Mouse (Mus musculus): ENCODE results near the gene Ece1. TPM values are rescaled to one million over a fixed set of nuclear protein-coding genes. Genes with fewer than 3 reads are reported as not detected.

Ece1 gene
- polyA plus RNA-seq, 1 experiment from 2014 or later, result 62.1 TPM

DNA sequence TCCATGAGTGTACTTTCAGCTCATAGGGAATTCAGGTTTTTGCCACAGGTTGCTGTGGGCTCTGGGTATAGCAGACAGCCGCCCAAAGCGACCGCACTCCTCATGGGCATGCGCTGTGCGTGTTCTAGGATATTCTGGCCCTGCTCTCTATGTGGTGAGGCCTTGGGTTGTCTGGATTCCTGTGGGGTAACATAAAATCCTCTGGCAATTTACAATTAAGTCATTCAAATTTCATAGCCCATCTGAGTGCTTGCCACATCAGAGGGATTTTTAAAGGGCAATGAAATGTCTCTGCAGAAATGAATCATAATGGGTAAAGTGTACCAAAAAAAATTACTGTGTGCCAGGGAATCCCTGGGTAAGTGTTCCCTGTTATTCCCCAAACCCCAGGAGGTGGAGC lies 127.4 kb downstream of the Ece1 start:
- H3K4me2 ChIP-seq (ENCODE audit: low read depth, low read length), result no peak overlapping the region
- H3K27me3 ChIP-seq (replicated peaks; ENCODE audit: control insufficient read depth, insufficient read depth, low read length), result peaks cover 4% of the 10 kb centered on the region; the same call in 1 of the 2 replicates
- H3K9ac ChIP-seq (ENCODE audit: low read depth, low read length), result no peak overlapping the region
- H3K27ac ChIP-seq (replicated peaks; ENCODE audit: low read depth, low read length), result no peak overlapping the region
- H3K9me3 ChIP-seq (ENCODE audit: control insufficient read depth, low read length), result no peaks in the 10 kb centered on the region
- H3K36me3 ChIP-seq (ENCODE audit: control insufficient read depth, insufficient read depth, low read length), result no peaks in the 10 kb centered on the region
- WGBS, result 61% methylated on average over 5 of the region's 5 CpGs
- peak; percentile 59 for DNase-seq (ENCODE audit: low spot score)
- no peak for ATAC-seq (ENCODE audit: low read depth)
- H3K4me1 ChIP-seq (ENCODE audit: control insufficient read depth, insufficient read depth, low read length), result 0 out of 2 replicates have a peak, but pooled peaks cover under 1% of the 10 kb centered on the region
- H3K4me3 ChIP-seq (ENCODE audit: low read depth, low read length), result no peak overlapping the region

DNA sequence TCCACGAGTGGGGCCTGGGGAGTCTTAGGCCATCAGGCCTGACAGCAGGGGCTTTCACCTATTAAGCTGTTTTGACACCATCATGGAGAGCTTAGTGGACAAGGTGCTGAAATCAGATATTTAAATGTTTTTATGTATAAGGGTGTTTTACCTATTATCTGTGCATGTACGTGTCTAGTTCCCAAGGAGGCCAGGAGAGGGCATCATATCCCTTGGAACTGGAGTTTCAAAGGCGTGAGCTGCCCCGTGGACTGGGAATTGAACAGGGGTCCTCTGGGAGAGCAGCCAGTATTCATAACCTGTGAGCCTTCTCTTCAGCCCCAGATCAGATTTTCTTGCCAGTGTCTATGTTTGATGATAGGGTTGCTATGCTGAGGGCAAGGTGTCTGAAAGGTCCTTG lies 128.4 kb downstream of the Ece1 start:
- H3K9me3 ChIP-seq (ENCODE audit: control insufficient read depth, low read length), result no peaks in the 10 kb centered on the region
- no peak overlapping the region for H3K27ac ChIP-seq (replicated peaks; ENCODE audit: low read depth, low read length)
- peaks cover 4% of the 10 kb centered on the region; the same call in 1 of the 2 replicates for H3K27me3 ChIP-seq (replicated peaks; ENCODE audit: control insufficient read depth, insufficient read depth, low read length)
- DNase-seq (ENCODE audit: low spot score) (no peak), ATAC-seq (ENCODE audit: low read depth) (no peak)
- 78% methylated on average over 4 of the region's 4 CpGs for WGBS
- no peak overlapping the region for H3K4me2 ChIP-seq (ENCODE audit: low read depth, low read length)
- H3K4me3 ChIP-seq (ENCODE audit: low read depth, low read length), result no peak overlapping the region
- H3K9ac ChIP-seq (ENCODE audit: low read depth, low read length), result no peak overlapping the region
- H3K4me1 ChIP-seq (ENCODE audit: control insufficient read depth, insufficient read depth, low read length), result peaks cover 7% of the 10 kb centered on the region
- H3K36me3 ChIP-seq (ENCODE audit: control insufficient read depth, insufficient read depth, low read length), result no peaks in the 10 kb centered on the region

DNA sequence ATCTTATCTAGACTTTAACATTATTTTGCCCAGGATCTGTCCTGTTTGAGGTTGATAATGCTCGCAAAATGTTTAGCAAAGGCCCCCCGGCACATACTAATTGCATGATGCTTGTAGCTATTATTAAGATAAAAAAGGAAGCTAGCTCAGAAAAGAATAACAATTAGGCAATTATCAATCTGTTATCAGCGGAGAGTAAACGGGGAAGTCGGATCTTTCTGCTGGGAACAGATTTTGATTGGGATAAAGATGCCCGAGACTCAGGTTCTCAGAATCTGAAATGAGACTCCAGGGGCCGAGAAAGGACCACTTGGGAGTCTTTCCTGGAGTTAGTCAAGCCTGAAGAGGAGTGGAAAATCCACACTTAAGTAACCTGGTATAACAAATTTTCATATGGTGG lies 129.2 kb downstream of the Ece1 start:
- no peak overlapping the region for H3K9ac ChIP-seq (ENCODE audit: low read depth, low read length)
- H3K27ac ChIP-seq (replicated peaks; ENCODE audit: low read depth, low read length), result no peak overlapping the region
- H3K4me2 ChIP-seq (ENCODE audit: low read depth, low read length), result no peak overlapping the region
- peaks cover 4% of the 10 kb centered on the region; the same call in 1 of the 2 replicates for H3K27me3 ChIP-seq (replicated peaks; ENCODE audit: control insufficient read depth, insufficient read depth, low read length)
- H3K9me3 ChIP-seq (ENCODE audit: control insufficient read depth, low read length), result no peaks in the 10 kb centered on the region
- H3K4me1 ChIP-seq (ENCODE audit: control insufficient read depth, insufficient read depth, low read length), result peaks cover 15% of the 10 kb centered on the region
- no peak overlapping the region for H3K4me3 ChIP-seq (ENCODE audit: low read depth, low read length)
- ATAC-seq (ENCODE audit: low read depth) (no peak), DNase-seq (ENCODE audit: low spot score) (no peak)
- H3K36me3 ChIP-seq (ENCODE audit: control insufficient read depth, insufficient read depth, low read length), result peaks cover 5% of the 10 kb centered on the region; the same call in 1 of the 2 replicates
- 72% methylated on average over 7 of the region's 7 CpGs for WGBS

DNA sequence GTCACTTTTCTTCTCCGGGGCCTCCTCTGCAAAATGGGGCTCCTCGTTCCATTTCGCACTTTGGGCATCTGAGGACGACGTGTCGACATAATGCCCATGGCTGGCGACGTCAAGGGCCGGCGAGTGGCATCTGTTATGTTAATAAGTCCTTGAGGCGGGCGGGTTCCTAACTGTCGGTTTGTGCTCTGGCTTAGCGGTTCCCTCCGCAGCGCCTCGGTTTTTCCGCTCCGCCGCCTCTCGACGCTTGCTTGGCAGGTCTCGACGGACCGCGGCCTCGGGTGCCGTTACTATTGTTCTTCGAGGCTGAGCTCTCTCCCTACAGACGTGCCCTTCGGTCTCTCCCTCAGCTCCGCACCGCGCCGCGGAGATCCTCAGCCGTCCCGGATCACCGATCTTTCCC lies 130.9 kb downstream of the Ece1 start, which contains the start of gene Eif4g3:
Gene Eif4g3, plus strand, starts transcription at position 133 of the 400 bp plus-strand sequence.
- ATAC-seq (ENCODE audit: low read depth), result no peak

DNA sequence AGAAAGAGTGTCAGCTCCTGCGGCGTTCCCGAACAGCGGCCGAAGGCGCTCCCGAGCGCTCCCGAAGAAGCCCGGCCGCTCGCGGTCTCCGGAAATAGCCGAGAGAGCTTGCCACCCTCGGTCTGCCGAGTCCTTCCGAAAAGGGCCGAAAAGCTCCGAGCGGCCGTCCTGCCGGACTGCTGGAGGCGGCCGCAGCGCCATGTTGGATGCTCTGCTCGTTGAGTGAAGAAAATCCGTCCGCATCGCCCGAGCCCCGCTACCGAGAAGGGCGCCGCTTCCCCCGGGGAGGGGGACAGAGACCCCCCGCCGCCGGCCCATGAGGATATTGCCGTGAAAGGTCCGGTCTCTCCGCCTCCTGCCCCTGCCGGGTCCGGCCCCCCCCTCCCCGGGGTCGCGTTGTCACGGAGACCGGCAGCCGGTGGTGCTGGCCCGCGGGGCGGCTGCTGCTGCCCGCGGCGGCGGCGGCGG lies 131.3 kb downstream of the Ece1 start:
- Histone ChIP-seq H3K9me3 (ENCODE audit: control insufficient read depth, low read length) (no peaks in the 10 kb centered on the region), H3K27ac (replicated peaks; ENCODE audit: low read depth, low read length) (peak overlapping the region; percentile 91), H3K4me2 (ENCODE audit: low read depth, low read length) (peak overlapping the region; percentile 75), H3K27me3 (replicated peaks; ENCODE audit: control insufficient read depth, insufficient read depth, low read length) (0 out of 2 replicates have a peak, but pooled peaks cover 4% of the 10 kb centered on the region), H3K4me3 (ENCODE audit: low read depth, low read length) (peak overlapping the region; percentile 99), H3K36me3 (ENCODE audit: control insufficient read depth, insufficient read depth, low read length) (peaks cover 22% of the 10 kb centered on the region), H3K9ac (ENCODE audit: low read depth, low read length) (peak overlapping the region; percentile 98), H3K4me1 (ENCODE audit: control insufficient read depth, insufficient read depth, low read length) (peaks cover 17% of the 10 kb centered on the region)
- 1% methylated on average over 26 of the region's 59 CpGs for WGBS
- ATAC-seq (ENCODE audit: low read depth) (peak; percentile 96), DNase-seq (ENCODE audit: low spot score) (peak; percentile 98)

More for the DNA sequence above, 130.9 kb downstream of the Ece1 start, which contains the start of gene Eif4g3:
- Histone ChIP-seq H3K4me3 (ENCODE audit: low read depth, low read length) (peak within 1 kb of the TSS; percentile 99), H3K9me3 (ENCODE audit: control insufficient read depth, low read length) (no peaks in the 10 kb centered on the region), H3K4me2 (ENCODE audit: low read depth, low read length) (peak within 1 kb of the TSS; percentile 75), H3K27me3 (replicated peaks; ENCODE audit: control insufficient read depth, insufficient read depth, low read length) (0 out of 2 replicates have a peak, but pooled peaks cover 4% of the 10 kb centered on the region), H3K36me3 (ENCODE audit: control insufficient read depth, insufficient read depth, low read length) (peaks cover 18% of the 10 kb centered on the region), H3K27ac (replicated peaks; ENCODE audit: low read depth, low read length) (peak within 1 kb of the TSS; percentile 91), H3K4me1 (ENCODE audit: control insufficient read depth, insufficient read depth, low read length) (peaks cover 17% of the 10 kb centered on the region), H3K9ac (ENCODE audit: low read depth, low read length) (peak within 1 kb of the TSS; percentile 98)
- WGBS, result 2% methylated on average over 35 of the region's 39 CpGs
- no peak for DNase-seq (ENCODE audit: low spot score)

DNA sequence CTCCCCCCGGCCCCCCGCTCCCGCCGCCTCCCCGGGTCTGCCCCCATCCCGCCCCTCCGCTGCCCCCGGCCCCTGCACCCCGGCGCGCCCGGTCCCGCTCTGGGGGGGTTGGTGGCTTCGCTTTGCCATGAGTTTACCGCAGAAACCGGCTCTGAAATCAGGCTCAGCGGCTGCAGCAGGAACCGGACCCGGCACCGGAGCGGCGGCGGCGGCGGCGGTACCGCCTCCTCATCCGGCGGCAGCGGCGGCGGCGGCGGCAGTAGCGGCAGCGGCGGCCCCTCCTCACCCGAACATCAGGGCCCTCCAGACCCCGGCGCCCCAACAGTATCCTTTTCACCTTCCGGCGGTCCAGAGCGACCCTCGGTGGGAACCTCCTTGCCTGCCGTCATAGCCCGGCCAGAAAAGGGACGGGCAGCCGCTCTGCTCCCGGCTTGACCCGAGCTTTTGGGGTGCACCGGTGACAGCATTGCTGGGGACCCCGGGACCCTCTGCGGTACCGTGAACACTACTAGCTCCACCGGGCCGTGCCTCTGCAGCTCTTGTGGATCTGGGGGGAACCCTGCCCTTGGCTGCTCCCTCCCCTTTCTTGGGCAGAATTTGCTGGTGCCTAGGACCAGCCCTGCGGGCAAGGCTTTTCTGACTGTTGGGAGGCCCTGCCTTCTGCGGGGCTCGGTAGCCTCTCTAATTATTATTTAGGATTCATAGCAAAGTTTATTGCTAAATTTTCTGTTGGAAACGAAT lies 132.0 kb downstream of the Ece1 start:
- under 1% methylated on average over 7 of the region's 60 CpGs for WGBS
- H3K4me2 ChIP-seq (ENCODE audit: low read depth, low read length), result peak overlapping the region; percentile 75
- H3K36me3 ChIP-seq (ENCODE audit: control insufficient read depth, insufficient read depth, low read length), result peaks cover 29% of the 10 kb centered on the region
- DNase-seq (ENCODE audit: low spot score), result no peak
- ATAC-seq (ENCODE audit: low read depth), result no peak
- H3K9ac ChIP-seq (ENCODE audit: low read depth, low read length), result peak overlapping the region; percentile 98
- H3K4me1 ChIP-seq (ENCODE audit: control insufficient read depth, insufficient read depth, low read length), result peaks cover 17% of the 10 kb centered on the region
- H3K27ac ChIP-seq (replicated peaks; ENCODE audit: low read depth, low read length), result peak overlapping the region; percentile 91
- 0 out of 2 replicates have a peak, but pooled peaks cover 4% of the 10 kb centered on the region for H3K27me3 ChIP-seq (replicated peaks; ENCODE audit: control insufficient read depth, insufficient read depth, low read length)
- H3K4me3 ChIP-seq (ENCODE audit: low read depth, low read length), result peak overlapping the region; percentile 99
- H3K9me3 ChIP-seq (ENCODE audit: control insufficient read depth, low read length), result no peaks in the 10 kb centered on the region

DNA sequence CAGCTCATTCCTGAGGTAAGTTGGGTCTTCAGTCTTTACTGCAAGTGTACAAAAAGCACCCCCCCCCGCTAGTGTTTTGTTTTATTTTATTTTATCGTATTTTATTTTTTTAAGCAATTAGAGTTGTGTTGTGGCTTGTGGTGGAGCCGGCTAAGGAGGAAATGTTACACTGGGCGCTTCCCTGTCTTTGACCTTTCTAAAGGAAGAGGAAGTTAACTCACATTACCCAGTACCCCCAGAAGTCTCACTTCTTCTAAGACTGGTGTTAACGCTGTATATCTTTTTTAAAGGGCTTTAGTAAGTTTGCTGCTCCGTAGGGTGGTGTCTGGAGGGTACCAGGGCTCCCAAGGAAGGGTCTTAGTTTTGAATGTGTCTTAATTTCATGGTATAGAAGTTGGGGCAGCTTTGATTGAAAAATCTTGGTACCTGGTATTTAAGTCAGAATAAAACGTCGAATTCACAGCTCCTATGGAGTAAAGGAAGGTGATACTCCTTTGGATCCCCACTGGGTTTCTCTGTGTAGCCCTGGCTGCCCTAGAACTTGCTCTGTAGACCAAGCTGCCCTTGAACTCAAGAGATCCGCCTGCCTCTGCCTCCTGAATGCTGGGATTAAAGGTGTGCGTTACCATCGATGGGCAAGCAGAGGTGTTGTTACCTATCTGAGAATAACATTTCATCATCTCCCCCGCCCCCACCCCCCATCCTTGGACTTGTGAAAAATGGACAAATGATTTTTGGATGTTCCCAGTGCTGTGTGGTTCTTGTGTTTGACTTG lies 132.7 kb downstream of the Ece1 start:
- H3K27me3 ChIP-seq (replicated peaks; ENCODE audit: control insufficient read depth, insufficient read depth, low read length), result 0 out of 2 replicates have a peak, but pooled peaks cover 4% of the 10 kb centered on the region
- ATAC-seq (ENCODE audit: low read depth) (no peak), DNase-seq (ENCODE audit: low spot score) (no peak)
- 40% methylated on average over 12 of the region's 12 CpGs for WGBS
- H3K4me1 ChIP-seq (ENCODE audit: control insufficient read depth, insufficient read depth, low read length), result peaks cover 17% of the 10 kb centered on the region
- 0 out of 2 replicates have a peak overlapping the region, but pooled peaks have one; percentile 91 for H3K27ac ChIP-seq (replicated peaks; ENCODE audit: low read depth, low read length)
- peaks cover 36% of the 10 kb centered on the region for H3K36me3 ChIP-seq (ENCODE audit: control insufficient read depth, insufficient read depth, low read length)
- no peaks in the 10 kb centered on the region for H3K9me3 ChIP-seq (ENCODE audit: control insufficient read depth, low read length)
- H3K9ac ChIP-seq (ENCODE audit: low read depth, low read length), result peak overlapping the region; percentile 98
- peak overlapping the region; percentile 75 for H3K4me2 ChIP-seq (ENCODE audit: low read depth, low read length)
- peak overlapping the region; percentile 99 for H3K4me3 ChIP-seq (ENCODE audit: low read depth, low read length)

DNA sequence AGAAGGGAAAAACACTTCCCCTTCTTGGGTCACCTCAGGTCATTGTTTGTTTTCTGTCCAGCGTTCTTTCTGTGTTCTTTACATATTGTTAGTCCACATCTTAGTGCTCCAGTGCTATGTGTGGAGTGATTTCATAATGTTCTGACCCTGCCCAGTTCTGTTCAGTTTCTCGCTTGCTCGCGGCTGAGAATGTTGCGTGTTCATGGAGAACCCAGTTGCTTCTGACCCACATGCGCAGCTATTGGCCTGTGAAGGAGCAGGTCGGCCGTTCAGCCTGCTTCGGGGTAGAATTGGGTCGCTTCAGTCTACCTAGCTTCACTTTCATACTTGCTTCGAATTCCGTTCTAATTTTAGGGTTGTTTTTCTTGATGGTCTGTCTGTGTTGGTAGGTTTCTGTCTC lies 133.4 kb downstream of the Ece1 start:
- ATAC-seq (ENCODE audit: low read depth) (no peak), DNase-seq (ENCODE audit: low spot score) (no peak)
- Histone ChIP-seq H3K36me3 (ENCODE audit: control insufficient read depth, insufficient read depth, low read length) (peaks cover 36% of the 10 kb centered on the region), H3K9me3 (ENCODE audit: control insufficient read depth, low read length) (no peaks in the 10 kb centered on the region), H3K9ac (ENCODE audit: low read depth, low read length) (peak overlapping the region; percentile 98), H3K4me2 (ENCODE audit: low read depth, low read length) (peak overlapping the region; percentile 75), H3K27me3 (replicated peaks; ENCODE audit: control insufficient read depth, insufficient read depth, low read length) (0 out of 2 replicates have a peak, but pooled peaks cover 4% of the 10 kb centered on the region), H3K4me1 (ENCODE audit: control insufficient read depth, insufficient read depth, low read length) (peaks cover 17% of the 10 kb centered on the region), H3K4me3 (ENCODE audit: low read depth, low read length) (peak overlapping the region; percentile 99), H3K27ac (replicated peaks; ENCODE audit: low read depth, low read length) (no peak overlapping the region)
- 68% methylated on average over 12 of the region's 12 CpGs for WGBS
